9 mouse cellular contexts compared by ENCODE assay signal in genomic region chr19:3326479-3327047, GRCm38 (mm10). TPM values are rescaled to one million over a fixed set of nuclear protein-coding genes. Genes with fewer than 3 reads are reported as not detected.
DNase-seq lines count a peak whose midpoint lies in the region; ATAC-seq lines count a peak whose summit lies in the region.
"Had no signal": no experiment of that assay in that cellular context is flagged by ENCODE, and none has a peak within 500 bp of the region (broad histone marks: within the 10 kb centered on the region; RNA-seq: fewer than 3 reads in every experiment).

No protein-coding gene starts in this region.

- peak overlapping the region; percentile 86; the same call in 1 of the 2 replicates for H3K27ac ChIP-seq in forebrain, embryonic 12.5 days
- no peak overlapping the region for H3K27ac ChIP-seq in forebrain, embryonic 16.5 days (ENCODE audit: low read length)
- peak overlapping the region; percentile 94; the same call in 1 of the 2 replicates for H3K27ac ChIP-seq in embryonic facial prominence, embryonic 13.5 days
- H3K27ac ChIP-seq in lung, embryonic 16.5 days (ENCODE audit: low read length): no peak overlapping the region; the same call in 1 of the 2 replicates

- H3K9me3 ChIP-seq in forebrain, embryonic 12.5 days: no peaks in the 10 kb centered on the region
- no peaks in the 10 kb centered on the region for H3K9me3 ChIP-seq in forebrain, embryonic 16.5 days (ENCODE audit: control insufficient read depth, low read length)
- H3K9me3 ChIP-seq in embryonic facial prominence, embryonic 13.5 days: no peaks in the 10 kb centered on the region
- no peaks in the 10 kb centered on the region for H3K9me3 ChIP-seq in lung, embryonic 16.5 days (ENCODE audit: control insufficient read depth, low read length)
- H3K9me3 ChIP-seq: limb, embryonic 15.5 days had no signal

- WGBS in forebrain, embryonic 12.5 days: 85% methylated on average over 12 of the region's 12 CpGs
- 69% methylated on average over 12 of the region's 12 CpGs for whole genome bisulfite sequencing in forebrain, embryonic 16.5 days
- 80% methylated on average over 12 of the region's 12 CpGs for WGBS in embryonic facial prominence, embryonic 13.5 days
- 74% methylated on average over 12 of the region's 12 CpGs for whole genome bisulfite sequencing in lung, embryonic 16.5 days

- peaks cover 28% of the 10 kb centered on the region for H3K27me3 ChIP-seq in forebrain, embryonic 12.5 days
- peaks cover 15% of the 10 kb centered on the region for H3K27me3 ChIP-seq in forebrain, embryonic 16.5 days (replicated peaks; ENCODE audit: control insufficient read depth, insufficient read depth, low read length)
- H3K27me3 ChIP-seq in embryonic facial prominence, embryonic 13.5 days: peaks cover 19% of the 10 kb centered on the region
- no peaks in the 10 kb centered on the region for H3K27me3 ChIP-seq in lung, embryonic 16.5 days (ENCODE audit: control insufficient read depth, insufficient read depth, low read depth, low read length)

- no peak for ATAC-seq in forebrain, embryonic 12.5 days (ENCODE audit: low FRiP score)
- no peak for ATAC-seq in forebrain, embryonic 16.5 days
- no peak for ATAC-seq in embryonic facial prominence, embryonic 13.5 days (ENCODE audit: insufficient number of reproducible peaks, insufficient read depth, low FRiP score, low TSS enrichment, low read depth)
- ATAC-seq in lung, embryonic 16.5 days (ENCODE audit: low read depth): no peak

- H3K4me2 ChIP-seq in forebrain, embryonic 12.5 days: no peak overlapping the region
- no peak overlapping the region for H3K4me2 ChIP-seq in forebrain, embryonic 16.5 days (ENCODE audit: low read length)
- peak overlapping the region; percentile 98 for H3K4me2 ChIP-seq in embryonic facial prominence, embryonic 13.5 days
- peak overlapping the region; percentile 99 for H3K4me2 ChIP-seq in lung, embryonic 16.5 days (ENCODE audit: low read depth, low read length)

- H3K4me3 ChIP-seq in forebrain, embryonic 12.5 days (replicated peaks): no peak overlapping the region
- no peak overlapping the region for H3K4me3 ChIP-seq in forebrain, embryonic 16.5 days (replicated peaks; ENCODE audit: low read length)
- H3K4me3 ChIP-seq in embryonic facial prominence, embryonic 13.5 days: no peak overlapping the region
- no peak overlapping the region for H3K4me3 ChIP-seq in lung, embryonic 16.5 days (ENCODE audit: low read length)

- no peaks in the 10 kb centered on the region for H3K36me3 ChIP-seq in forebrain, embryonic 12.5 days (replicated peaks)
- no peaks in the 10 kb centered on the region for H3K36me3 ChIP-seq in forebrain, embryonic 16.5 days (ENCODE audit: control insufficient read depth, insufficient read depth)
- no peaks in the 10 kb centered on the region for H3K36me3 ChIP-seq in embryonic facial prominence, embryonic 13.5 days
- H3K36me3 ChIP-seq in lung, embryonic 16.5 days (ENCODE audit: control insufficient read depth, insufficient read depth, low read length): no peaks in the 10 kb centered on the region
- H3K36me3 ChIP-seq: limb, embryonic 15.5 days had no signal

- peak; percentile 89 for DNase-seq in kidney, adult 11 months
- no peak for DNase-seq in cerebellum, adult 8-10 months
- DNase-seq in right cerebral cortex, postnatal 36 days (ENCODE audit: low spot score in 2 of 2): no peak
- DNase-seq in urinary bladder, postnatal 14 days (ENCODE audit: low spot score): no peak

- peaks cover 42% of the 10 kb centered on the region for H3K4me1 ChIP-seq in forebrain, embryonic 12.5 days
- H3K4me1 ChIP-seq in forebrain, embryonic 16.5 days (replicated peaks; ENCODE audit: control insufficient read depth, insufficient read depth, low read length): peaks cover 39% of the 10 kb centered on the region
- peaks cover 32% of the 10 kb centered on the region for H3K4me1 ChIP-seq in embryonic facial prominence, embryonic 13.5 days
- H3K4me1 ChIP-seq in lung, embryonic 16.5 days (replicated peaks; ENCODE audit: control insufficient read depth, insufficient read depth, low read length): peaks cover 27% of the 10 kb centered on the region

- H3K9ac ChIP-seq in forebrain, embryonic 12.5 days: no peak overlapping the region
- no peak overlapping the region for H3K9ac ChIP-seq in forebrain, embryonic 16.5 days (replicated peaks; ENCODE audit: low read depth, low read length)
- no peak overlapping the region; the same call in 1 of the 2 replicates for H3K9ac ChIP-seq in embryonic facial prominence, embryonic 13.5 days
- no peak overlapping the region for H3K9ac ChIP-seq in lung, embryonic 16.5 days (ENCODE audit: low read length)

RNA-seq across cellular contexts. Expression of gene Cpt1a, which starts 4.4 kb away (rescaled TPM):
- 11.7 and 14.4 TPM in 2 replicates for polyA plus RNA-seq in forebrain, embryonic 12.5 days (2016; fragmentation: Nextera tagmentation; extraction: Ambion mirVana)
- polyA plus RNA-seq in forebrain, embryonic 16.5 days (2015; fragmentation: Nextera tagmentation; extraction: Ambion mirVana): 13.8 and 16.1 TPM in 2 replicates
- polyA plus RNA-seq in embryonic facial prominence, embryonic 13.5 days (2015; fragmentation: Nextera tagmentation; extraction: Ambion mirVana): 14.4 and 16.7 TPM in 2 replicates
- polyA plus RNA-seq in lung, embryonic 16.5 days (2015; fragmentation: Nextera tagmentation; extraction: Ambion mirVana): 25.2 and 26.8 TPM in 2 replicates

RNA-seq across cellular contexts. Expression of gene Ighmbp2, which starts 43.7 kb away (rescaled TPM):
- polyA plus RNA-seq in forebrain, embryonic 12.5 days (2016; fragmentation: Nextera tagmentation; extraction: Ambion mirVana): 11.0 and 11.3 TPM in 2 replicates
- polyA plus RNA-seq in forebrain, embryonic 16.5 days (2015; fragmentation: Nextera tagmentation; extraction: Ambion mirVana): 12.0 and 12.4 TPM in 2 replicates
- 12.7 and 12.9 TPM in 2 replicates for polyA plus RNA-seq in embryonic facial prominence, embryonic 13.5 days (2015; fragmentation: Nextera tagmentation; extraction: Ambion mirVana)
- polyA plus RNA-seq in lung, embryonic 16.5 days (2015; fragmentation: Nextera tagmentation; extraction: Ambion mirVana): 9.3 and 9.9 TPM in 2 replicates

RNA-seq across cellular contexts. Expression of gene Mrpl21, which starts 43.9 kb away (rescaled TPM):
- 124 and 125 TPM in 2 replicates for polyA plus RNA-seq in forebrain, embryonic 12.5 days (2016; fragmentation: Nextera tagmentation; extraction: Ambion mirVana)
- polyA plus RNA-seq in forebrain, embryonic 16.5 days (2015; fragmentation: Nextera tagmentation; extraction: Ambion mirVana): 92.5 and 95.7 TPM in 2 replicates
- polyA plus RNA-seq in embryonic facial prominence, embryonic 13.5 days (2015; fragmentation: Nextera tagmentation; extraction: Ambion mirVana): 128 and 140 TPM in 2 replicates
- polyA plus RNA-seq in lung, embryonic 16.5 days (2015; fragmentation: Nextera tagmentation; extraction: Ambion mirVana): 106 and 110 TPM in 2 replicates

Comparison
In these comparisons a context has a peak if more than half of its experiments do, and no peak if none do; other contexts are left out.
1. H3K27ac ChIP-seq: peak in forebrain, embryonic 12.5 days (single experiment) and embryonic facial prominence, embryonic 13.5 days (single experiment); none in forebrain, embryonic 16.5 days (single experiment) and lung, embryonic 16.5 days (single experiment).
2. H3K4me2 ChIP-seq: peak in embryonic facial prominence, embryonic 13.5 days (single experiment) and lung, embryonic 16.5 days (single experiment); none in forebrain, embryonic 12.5 days (single experiment) and forebrain, embryonic 16.5 days (single experiment).